Mouse (Mus musculus): Measurements from ENCODE around the gene Anks4b. TPM values are rescaled to one million over a fixed set of nuclear protein-coding genes. Genes with fewer than 3 reads are reported as not detected.

Gene Anks4b
- polyA plus RNA-seq, 1 experiment from 2014 or later, result not detected

GRCm38 (mm10) chr7:120181401-120182230 lies 8.0 kb downstream of the Anks4b start:
- Histone ChIP-seq H3K27me3 (replicated peaks; ENCODE audit: control insufficient read depth, insufficient read depth, low read length) (no peaks in the 10 kb centered on the region), H3K27ac (ENCODE audit: low read length) (0 out of 2 replicates have a peak overlapping the region, but pooled peaks have one; percentile 2), H3K9ac (replicated peaks; ENCODE audit: low read depth, low read length) (no peak overlapping the region), H3K4me1 (replicated peaks; ENCODE audit: control insufficient read depth, insufficient read depth, low read length) (no peaks in the 10 kb centered on the region; the same call in 1 of the 2 replicates), H3K4me3 (replicated peaks; ENCODE audit: low read length) (no peak overlapping the region), H3K4me2 (ENCODE audit: low read length) (no peak overlapping the region), H3K9me3 (ENCODE audit: control insufficient read depth, low read length) (no peaks in the 10 kb centered on the region), H3K36me3 (ENCODE audit: control insufficient read depth, insufficient read depth) (no peaks in the 10 kb centered on the region)
- WGBS, result 83% methylated on average over 4 of the region's 4 CpGs
- ATAC-seq, result peak; percentile 62

GRCm38 (mm10) chr7:120182891-120183290 lies 9.2 kb downstream of the Anks4b start:
- Histone ChIP-seq H3K9ac (replicated peaks; ENCODE audit: low read depth, low read length) (no peak overlapping the region), H3K4me2 (ENCODE audit: low read length) (no peak overlapping the region), H3K4me3 (replicated peaks; ENCODE audit: low read length) (no peak overlapping the region), H3K27ac (ENCODE audit: low read length) (no peak overlapping the region), H3K9me3 (ENCODE audit: control insufficient read depth, low read length) (no peaks in the 10 kb centered on the region), H3K4me1 (replicated peaks; ENCODE audit: control insufficient read depth, insufficient read depth, low read length) (no peaks in the 10 kb centered on the region; the same call in 1 of the 2 replicates), H3K36me3 (ENCODE audit: control insufficient read depth, insufficient read depth) (no peaks in the 10 kb centered on the region), H3K27me3 (replicated peaks; ENCODE audit: control insufficient read depth, insufficient read depth, low read length) (no peaks in the 10 kb centered on the region)
- no peak for ATAC-seq

GRCm38 (mm10) chr7:120188946-120189345 lies 15.3 kb downstream of the Anks4b start:
- H3K4me1 ChIP-seq (replicated peaks; ENCODE audit: control insufficient read depth, insufficient read depth, low read length), result peaks cover 9% of the 10 kb centered on the region
- H3K4me2 ChIP-seq (ENCODE audit: low read length), result no peak overlapping the region
- WGBS, result 86% methylated on average over 5 of the region's 5 CpGs
- no peak overlapping the region for H3K4me3 ChIP-seq (replicated peaks; ENCODE audit: low read length)
- no peak overlapping the region for H3K27ac ChIP-seq (ENCODE audit: low read length)
- no peaks in the 10 kb centered on the region for H3K9me3 ChIP-seq (ENCODE audit: control insufficient read depth, low read length)
- no peak for ATAC-seq
- H3K9ac ChIP-seq (replicated peaks; ENCODE audit: low read depth, low read length), result no peak overlapping the region
- H3K27me3 ChIP-seq (replicated peaks; ENCODE audit: control insufficient read depth, insufficient read depth, low read length), result no peaks in the 10 kb centered on the region
- no peaks in the 10 kb centered on the region for H3K36me3 ChIP-seq (ENCODE audit: control insufficient read depth, insufficient read depth)

GRCm38 (mm10) chr7:120189369-120190149 lies 15.9 kb downstream of the Anks4b start:
- Histone ChIP-seq H3K4me1 (replicated peaks; ENCODE audit: control insufficient read depth, insufficient read depth, low read length) (peaks cover 9% of the 10 kb centered on the region), H3K36me3 (ENCODE audit: control insufficient read depth, insufficient read depth) (no peaks in the 10 kb centered on the region), H3K27me3 (replicated peaks; ENCODE audit: control insufficient read depth, insufficient read depth, low read length) (no peaks in the 10 kb centered on the region), H3K9me3 (ENCODE audit: control insufficient read depth, low read length) (no peaks in the 10 kb centered on the region), H3K27ac (ENCODE audit: low read length) (0 out of 2 replicates have a peak overlapping the region, but pooled peaks have one; percentile 18), H3K4me2 (ENCODE audit: low read length) (no peak overlapping the region), H3K9ac (replicated peaks; ENCODE audit: low read depth, low read length) (no peak overlapping the region), H3K4me3 (replicated peaks; ENCODE audit: low read length) (no peak overlapping the region)
- WGBS, result 68% methylated on average over 8 of the region's 8 CpGs
- no peak for ATAC-seq

- H3K4me1 ChIP-seq (replicated peaks; ENCODE audit: control insufficient read depth, insufficient read depth, low read length), result peaks cover 9% of the 10 kb centered on the region
- no peaks in the 10 kb centered on the region for H3K36me3 ChIP-seq (ENCODE audit: control insufficient read depth, insufficient read depth)
- H3K27me3 ChIP-seq (replicated peaks; ENCODE audit: control insufficient read depth, insufficient read depth, low read length), result no peaks in the 10 kb centered on the region
- H3K9me3 ChIP-seq (ENCODE audit: control insufficient read depth, low read length), result no peaks in the 10 kb centered on the region
- H3K4me3 ChIP-seq (replicated peaks; ENCODE audit: low read length), result no peak overlapping the region
- no peak overlapping the region for H3K9ac ChIP-seq (replicated peaks; ENCODE audit: low read depth, low read length)
- ATAC-seq, result peak; percentile 65; the same call in 1 of the 2 replicates
- H3K27ac ChIP-seq (ENCODE audit: low read length), result peak overlapping the region; percentile 8; the same call in 1 of the 2 replicates
- H3K4me2 ChIP-seq (ENCODE audit: low read length), result no peak overlapping the region
- WGBS, result 52% methylated on average over 8 of the region's 8 CpGs
These were observed 16.6 kb downstream of the Anks4b start for GRCm38 (mm10) chr7:120190150-120190665.

- Histone ChIP-seq H3K36me3 (ENCODE audit: control insufficient read depth, insufficient read depth) (no peaks in the 10 kb centered on the region), H3K9ac (replicated peaks; ENCODE audit: low read depth, low read length) (no peak overlapping the region), H3K4me2 (ENCODE audit: low read length) (no peak overlapping the region), H3K27me3 (replicated peaks; ENCODE audit: control insufficient read depth, insufficient read depth, low read length) (no peaks in the 10 kb centered on the region), H3K4me1 (replicated peaks; ENCODE audit: control insufficient read depth, insufficient read depth, low read length) (peaks cover 9% of the 10 kb centered on the region), H3K4me3 (replicated peaks; ENCODE audit: low read length) (no peak overlapping the region), H3K27ac (ENCODE audit: low read length) (no peak overlapping the region), H3K9me3 (ENCODE audit: control insufficient read depth, low read length) (no peaks in the 10 kb centered on the region)
- no peak for ATAC-seq
- WGBS, result 49% methylated on average over 3 of the region's 3 CpGs
These were observed 18.5 kb downstream of the Anks4b start for GRCm38 (mm10) chr7:120192207-120192606.

- H3K9ac ChIP-seq (replicated peaks; ENCODE audit: low read depth, low read length), result no peak overlapping the region
- no peaks in the 10 kb centered on the region for H3K27me3 ChIP-seq (replicated peaks; ENCODE audit: control insufficient read depth, insufficient read depth, low read length)
- H3K27ac ChIP-seq (ENCODE audit: low read length), result no peak overlapping the region
- ATAC-seq, result no peak
- no peak overlapping the region for H3K4me2 ChIP-seq (ENCODE audit: low read length)
- peaks cover 9% of the 10 kb centered on the region for H3K4me1 ChIP-seq (replicated peaks; ENCODE audit: control insufficient read depth, insufficient read depth, low read length)
- 82% methylated on average over 6 of the region's 6 CpGs for WGBS
- no peaks in the 10 kb centered on the region for H3K9me3 ChIP-seq (ENCODE audit: control insufficient read depth, low read length)
- no peaks in the 10 kb centered on the region for H3K36me3 ChIP-seq (ENCODE audit: control insufficient read depth, insufficient read depth)
- H3K4me3 ChIP-seq (replicated peaks; ENCODE audit: low read length), result no peak overlapping the region
These were observed 19.2 kb downstream of the Anks4b start for GRCm38 (mm10) chr7:120192816-120193215.

- peaks cover 4% of the 10 kb centered on the region for H3K27me3 ChIP-seq (replicated peaks; ENCODE audit: control insufficient read depth, insufficient read depth, low read length)
- H3K36me3 ChIP-seq (ENCODE audit: control insufficient read depth, insufficient read depth), result no peaks in the 10 kb centered on the region
- no peak overlapping the region for H3K4me2 ChIP-seq (ENCODE audit: low read length)
- no peak overlapping the region for H3K9ac ChIP-seq (replicated peaks; ENCODE audit: low read depth, low read length)
- H3K9me3 ChIP-seq (ENCODE audit: control insufficient read depth, low read length), result no peaks in the 10 kb centered on the region
- peaks cover 2% of the 10 kb centered on the region for H3K4me1 ChIP-seq (replicated peaks; ENCODE audit: control insufficient read depth, insufficient read depth, low read length)
- no peak overlapping the region for H3K4me3 ChIP-seq (replicated peaks; ENCODE audit: low read length)
- ATAC-seq, result 0 out of 2 replicates have a peak, but pooled peaks have one; percentile 38
- 48% methylated on average over 4 of the region's 4 CpGs for WGBS
- no peak overlapping the region for H3K27ac ChIP-seq (ENCODE audit: low read length)
These were observed 21.5 kb downstream of the Anks4b start for GRCm38 (mm10) chr7:120195207-120195606.

GRCm38 (mm10) chr7:120201231-120201744 lies 27.6 kb downstream of the Anks4b start:
- peak overlapping the region; percentile 33 for H3K9ac ChIP-seq (replicated peaks; ENCODE audit: low read depth, low read length)
- H3K4me1 ChIP-seq (replicated peaks; ENCODE audit: control insufficient read depth, insufficient read depth, low read length), result peaks cover 10% of the 10 kb centered on the region
- H3K4me2 ChIP-seq (ENCODE audit: low read length), result peak overlapping the region; percentile 47
- H3K27me3 ChIP-seq (replicated peaks; ENCODE audit: control insufficient read depth, insufficient read depth, low read length), result peaks cover 26% of the 10 kb centered on the region
- no peaks in the 10 kb centered on the region for H3K36me3 ChIP-seq (ENCODE audit: control insufficient read depth, insufficient read depth)
- H3K9me3 ChIP-seq (ENCODE audit: control insufficient read depth, low read length), result no peaks in the 10 kb centered on the region
- H3K4me3 ChIP-seq (replicated peaks; ENCODE audit: low read length), result peak overlapping the region; percentile 36
- H3K27ac ChIP-seq (ENCODE audit: low read length), result no peak overlapping the region
- 3% methylated on average over 14 of the region's 14 CpGs for WGBS
- no peak for ATAC-seq
